Mouse (Mus musculus) midbrain, embryonic 11.5 days (tissue): ENCODE data around the gene Olfr1451. TPM values are rescaled to one million over a fixed set of nuclear protein-coding genes. Genes with fewer than 3 reads are reported as not detected.
"Not testable (repeated sequence)": the region's sequence is repeated elsewhere in the genome, so short reads cannot be mapped to it uniquely, and the experiment has no call there.

Source experiments
- ATAC-seq: fragments of 200-750 bp; cut with Nextera tagmentation; 2 replicates; pipeline ENCODE4 v1.8.0; 2017; ENCODE audit warnings: moderate TSS enrichment, moderate library complexity; ENCODE audit not compliant: low FRiP score
- DNase-seq: peaks from one replicate; pipeline ENCODE4 v3.0.0; 2015; ENCODE audit warnings: low spot score; ENCODE audit errors: missing footprints
- H3K27ac ChIP-seq: fragments of 300-500 bp; sonication (generic); 2 replicates; pipeline ENCODE4 v1.5.1; 2014; ENCODE audit warnings: low read depth, low read length
- H3K27me3 ChIP-seq: fragments of 300-500 bp; sonication (generic); 2 replicates; pipeline ENCODE4 v1.6.1; 2014; ENCODE audit warnings: mild to moderate bottlenecking, low read length, moderate library complexity, mixed read lengths; ENCODE audit not compliant: control insufficient read depth, insufficient read depth
- H3K36me3 ChIP-seq: fragments of 300-500 bp; sonication (generic); 2 replicates; pipeline ENCODE4 v1.6.1; 2014; ENCODE audit warnings: mild to moderate bottlenecking, low read length, moderate library complexity, mixed read lengths; ENCODE audit not compliant: control insufficient read depth, insufficient read depth
- H3K4me1 ChIP-seq: fragments of 300-500 bp; sonication (generic); 2 replicates; pipeline ENCODE4 v1.6.1; 2014; ENCODE audit warnings: low read length; ENCODE audit not compliant: control insufficient read depth, insufficient read depth
- H3K4me2 ChIP-seq: fragments of 300-500 bp; sonication (generic); 2 replicates; pipeline ENCODE4 v1.6.1; 2014; ENCODE audit warnings: mild to moderate bottlenecking, moderate library complexity
- H3K4me3 ChIP-seq: fragments of 300-500 bp; sonication (generic); 2 replicates; pipeline ENCODE4 v1.5.1; 2014; ENCODE audit warnings: low read depth, low read length
- H3K9ac ChIP-seq: fragments of 300-500 bp; sonication (generic); 2 replicates; pipeline ENCODE4 v1.6.1; 2014; ENCODE audit warnings: low read length
- H3K9me3 ChIP-seq: fragments of 300-500 bp; sonication (generic); 2 replicates; pipeline ENCODE4 v1.6.1; 2016; ENCODE audit warnings: low read length; ENCODE audit not compliant: control insufficient read depth
- WGBS: fragments of 180-500 bp; shearing (Covaris S2); extraction: QIAGEN DNeasy Blood & Tissue Kit; methylation state at CpG from one replicate; pipeline ENCODE4 v1.1.7; 2014; 5-methylcytosine and 5-hydroxymethylcytosine counted together
- polyA plus RNA-seq: library from polyadenylated mRNA; unstranded; fragments of >200 nt; fragmentation: Nextera tagmentation; extraction: Ambion mirVana; gene quantifications from 2 replicates; pipeline ENCODE4 v1.2.1, GENCODE M21; 2014

Olfr1451 gene
- not detected in 2 replicates for polyA plus RNA-seq

DNA sequence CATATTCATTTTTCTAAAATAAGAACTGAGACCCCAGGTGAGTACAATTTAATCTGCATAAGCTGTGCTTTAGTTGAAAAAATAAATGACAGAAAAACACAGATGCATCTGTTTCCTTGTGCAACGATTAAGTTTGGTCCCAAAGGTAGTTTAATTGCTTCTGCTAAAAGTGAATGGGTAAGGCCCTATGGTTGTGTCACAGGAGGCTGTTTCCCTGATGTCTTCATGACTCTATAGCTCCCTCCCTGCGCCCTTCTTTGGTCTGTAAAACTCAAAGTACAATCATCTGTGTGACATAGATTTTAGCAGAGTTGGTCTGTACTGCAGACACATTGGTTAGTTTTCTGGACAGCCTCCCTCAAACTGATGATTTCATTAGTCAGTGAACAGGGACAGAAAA lies at the start of gene Olfr1451:
Olfr1451 (plus strand) TSS at position 301 of the 400 bp plus-strand sequence.
- H3K4me1 ChIP-seq, result no peaks in the 10 kb centered on the region
- H3K27me3 ChIP-seq, result no peaks in the 10 kb centered on the region
- H3K4me2 ChIP-seq, result no peak within 1 kb of the TSS
- H3K4me3 ChIP-seq, result no peak within 1 kb of the TSS
- no peak within 1 kb of the TSS for H3K27ac ChIP-seq
- ATAC-seq (no peak), DNase-seq (no peak)
- H3K9me3 ChIP-seq, result peaks cover 8% of the 10 kb centered on the region; the same call in 1 of the 2 replicates
- H3K9ac ChIP-seq, result no peak within 1 kb of the TSS
- H3K36me3 ChIP-seq, result no peaks in the 10 kb centered on the region
- 81% methylated on average over 2 of the region's 2 CpGs for WGBS

DNA sequence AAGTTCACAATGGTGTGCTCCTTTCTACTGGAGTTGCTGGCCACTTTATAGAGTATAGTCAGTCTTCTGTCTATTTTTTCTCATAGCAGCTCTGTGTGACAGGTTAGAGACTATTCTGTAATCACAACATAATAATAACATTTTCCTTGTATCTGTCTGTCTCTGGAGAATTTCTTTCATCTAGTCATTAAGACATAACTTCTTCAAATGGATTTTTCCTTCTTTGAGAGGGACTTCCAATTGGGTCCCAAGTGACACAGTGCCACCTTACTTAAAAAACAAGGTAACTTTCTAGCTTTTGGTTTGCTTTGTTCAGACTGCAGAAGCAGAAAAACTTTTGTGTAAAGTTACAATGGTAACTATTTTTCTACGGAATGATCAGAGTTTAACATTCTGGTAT lies 44.9 kb upstream of the Olfr1451 start, which contains the start of gene Olfr1450:
Olfr1450 (plus strand) TSS at position 301 of the 400 bp plus-strand sequence.
- Histone ChIP-seq H3K9me3 (no peaks in the 10 kb centered on the region), H3K4me3 (no peak within 1 kb of the TSS), H3K9ac (no peak within 1 kb of the TSS), H3K27ac (no peak within 1 kb of the TSS), H3K4me2 (no peak within 1 kb of the TSS), H3K27me3 (no peaks in the 10 kb centered on the region), H3K36me3 (no peaks in the 10 kb centered on the region), H3K4me1 (no peaks in the 10 kb centered on the region)
- DNase-seq (no peak), ATAC-seq (no peak)
- WGBS, result 90% methylated on average over 1 of the region's 1 CpGs

DNA sequence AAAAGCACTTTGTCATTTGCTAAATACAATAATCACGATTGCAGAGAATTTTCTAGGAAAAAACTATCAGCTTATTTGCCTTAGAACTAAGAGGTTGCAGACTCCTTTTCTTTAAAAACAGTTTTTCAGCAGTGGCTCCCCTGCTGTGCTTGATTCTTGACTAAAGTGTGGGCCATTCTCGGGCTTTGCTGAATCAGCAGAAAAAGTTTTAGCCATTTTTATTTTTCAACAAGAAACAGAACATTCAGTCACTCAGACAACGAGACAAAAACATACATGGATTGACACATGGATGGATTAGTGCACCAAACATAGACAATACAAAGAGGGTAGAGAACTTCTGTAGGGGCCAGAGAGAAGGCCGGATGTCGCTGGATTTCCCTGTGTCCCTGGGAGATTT lies 24.7 kb upstream of the Olfr1451 start:
- WGBS, result 82% methylated on average over 5 of the region's 5 CpGs
- not testable (repeated sequence) for H3K9ac ChIP-seq, ATAC-seq, H3K27ac ChIP-seq, H3K9me3 ChIP-seq, DNase-seq, H3K36me3 ChIP-seq, H3K4me2 ChIP-seq, H3K4me1 ChIP-seq, H3K27me3 ChIP-seq, H3K4me3 ChIP-seq

- not testable (repeated sequence) for ATAC-seq, H3K9ac ChIP-seq, H3K4me1 ChIP-seq, H3K27ac ChIP-seq, DNase-seq, H3K4me2 ChIP-seq, H3K4me3 ChIP-seq, H3K36me3 ChIP-seq, H3K27me3 ChIP-seq, H3K9me3 ChIP-seq
- 89% methylated on average over 4 of the region's 4 CpGs for WGBS
Measured at GRCm38 (mm10) chr19:12992316-12992715, 2.5 kb upstream of the Olfr1451 start.

- H3K9ac ChIP-seq, result no peak within 1 kb of the TSS
- 46% methylated on average over 1 of the region's 1 CpGs for WGBS
Measured at GRCm38 (mm10) chr19:13028227-13028626, 33.4 kb downstream of the Olfr1451 start, which contains the start of gene Olfr1453. Gene Olfr1453 (minus strand): TSS chr19:13028327.

More at GRCm38 (mm10) chr19:13028227-13028626, 33.4 kb downstream of the Olfr1451 start, which contains the start of gene Olfr1453:
- Histone ChIP-seq H3K27me3 (no peaks in the 10 kb centered on the region), H3K27ac (no peak within 1 kb of the TSS), H3K36me3 (no peaks in the 10 kb centered on the region), H3K4me1 (no peaks in the 10 kb centered on the region), H3K4me3 (no peak within 1 kb of the TSS), H3K4me2 (no peak within 1 kb of the TSS), H3K9me3 (no peaks in the 10 kb centered on the region)
- DNase-seq (peak; percentile 72), ATAC-seq (no peak)

Other genes starting within 250 kb of the Olfr1451 start
- 0.36 and 0.91 TPM in 2 replicates for gene Cntf, start 229.4 kb upstream of the Olfr1451 start, polyA plus RNA-seq
- 13.1 and 13.2 TPM in 2 replicates for gene Zfp91, start 198.9 kb upstream of the Olfr1451 start, polyA plus RNA-seq
- gene Lpxn, start 198.8 kb upstream of the Olfr1451 start, polyA plus RNA-seq, result 0.92 and 1.2 TPM in 2 replicates
- gene Gm5244, start 148.3 kb upstream of the Olfr1451 start, polyA plus RNA-seq, result not detected in 2 replicates
- not detected in 2 replicates for gene Olfr1444, start 137.7 kb upstream of the Olfr1451 start, polyA plus RNA-seq
- not detected in 2 replicates for gene Olfr1445, start 111.2 kb upstream of the Olfr1451 start, polyA plus RNA-seq
- gene Olfr1446, start 101.5 kb upstream of the Olfr1451 start, polyA plus RNA-seq, result not detected in 2 replicates
- not detected in 2 replicates for gene Olfr1447, start 91.3 kb upstream of the Olfr1451 start, polyA plus RNA-seq
- gene Olfr1448, start 70.6 kb upstream of the Olfr1451 start, polyA plus RNA-seq, result not detected in 2 replicates
- gene Olfr1449, start 64.2 kb upstream of the Olfr1451 start, polyA plus RNA-seq, result not detected in 2 replicates
- gene Olfr1450, start 44.8 kb upstream of the Olfr1451 start, polyA plus RNA-seq, result not detected in 2 replicates
- not detected in 2 replicates for gene Olfr1453, start 33.3 kb downstream of the Olfr1451 start, polyA plus RNA-seq
- gene Olfr1454, start 65.6 kb downstream of the Olfr1451 start, polyA plus RNA-seq, result not detected in 2 replicates
- not detected in 2 replicates for gene Olfr1457, start 102.9 kb downstream of the Olfr1451 start, polyA plus RNA-seq
- not detected in 2 replicates for gene Olfr1458, start 111.8 kb downstream of the Olfr1451 start, polyA plus RNA-seq
- gene Olfr1459, start 154.5 kb downstream of the Olfr1451 start, polyA plus RNA-seq, result not detected in 2 replicates
- gene Olfr1461, start 168.0 kb downstream of the Olfr1451 start, polyA plus RNA-seq, result not detected in 2 replicates
- not detected in 2 replicates for gene Olfr1462, start 190.7 kb downstream of the Olfr1451 start, polyA plus RNA-seq
- not detected in 2 replicates for gene Olfr1463, start 236.3 kb downstream of the Olfr1451 start, polyA plus RNA-seq